Mouse (Mus musculus) spleen, adult 2 months (tissue): Measurements from ENCODE around the gene Nomo1. TPM values are rescaled to one million over a fixed set of nuclear protein-coding genes. Genes with fewer than 3 reads are reported as not detected.

Experiments used
- DNase-seq, 2 experiments: peaks; one replicate each; pipeline versions ENCODE4 v3.0.0 to v3.0.0-alpha.2; 2012 to 2021; ENCODE audit warnings: low spot score in 2 of 2, low read depth in 1 of 2
- H3K27ac ChIP-seq: fragments of 200-500 bp; 2 replicates; pipeline ENCODE4 v1.5.1; 2012; ENCODE audit warnings: low read length, inconsistent platforms; ENCODE audit not compliant: insufficient read depth
- H3K27me3 ChIP-seq: fragments of 200-500 bp; 2 replicates; pipeline ENCODE4 v1.6.1; 2012; ENCODE audit warnings: mild to moderate bottlenecking, moderate library complexity, low read length, inconsistent platforms; ENCODE audit not compliant: control insufficient read depth, insufficient read depth
- H3K36me3 ChIP-seq: fragments of 200-500 bp; 2 replicates; pipeline ENCODE4 v1.6.1; 2012; ENCODE audit warnings: mild to moderate bottlenecking, low read length, inconsistent platforms; ENCODE audit not compliant: control insufficient read depth, insufficient read depth
- H3K4me1 ChIP-seq: fragments of 200-500 bp; 2 replicates; pipeline ENCODE4 v1.6.1; 2011; ENCODE audit warnings: inconsistent platforms; ENCODE audit not compliant: control insufficient read depth, insufficient read depth, insufficient read length
- H3K4me3 ChIP-seq: fragments of 200-500 bp; 2 replicates; pipeline ENCODE4 v1.5.1; 2011; ENCODE audit warnings: mild to moderate bottlenecking, inconsistent platforms; ENCODE audit not compliant: insufficient read depth, insufficient read length; ENCODE audit errors: extremely low read depth
- CTCF ChIP-seq: fragments of 200-500 bp; IDR thresholded peaks from 2 replicates; pipeline ENCODE4 v1.5.1; 2011; ENCODE audit warnings: mild to moderate bottlenecking, inconsistent platforms; ENCODE audit not compliant: insufficient read depth, insufficient read length, insufficient replicate concordance; ENCODE audit errors: extremely low read depth
- POLR2A ChIP-seq: fragments of 200-500 bp; IDR thresholded peaks from 2 replicates; pipeline ENCODE4 v1.6.1; 2011; ENCODE audit warnings: low read depth, low read length, inconsistent platforms
- WGBS: fragments of 180-500 bp; shearing (Covaris S2); methylation state at CpG from one replicate; pipeline ENCODE4 v1.1.7; 2018; 5-methylcytosine and 5-hydroxymethylcytosine counted together
- polyA plus RNA-seq: library from polyadenylated mRNA; depleted of rRNA; stranded (reverse); fragments of >200 nt; gene quantifications from 2 replicates; pipeline ENCODE4 v1.2.3, GENCODE M21; 2012

Nomo1 gene
- polyA plus RNA-seq, 1 experiment: 22.5 TPM

GRCm38 (mm10) chr7:46012121-46012520, 21.4 kb upstream of the Nomo1 start:
- no peak for DNase-seq
- no peak overlapping the region for H3K4me3 ChIP-seq
- no peaks in the 10 kb centered on the region for H3K36me3 ChIP-seq
- no peaks in the 10 kb centered on the region for H3K27me3 ChIP-seq
- no peaks in the 10 kb centered on the region for H3K4me1 ChIP-seq
- TF ChIP-seq CTCF (no peak), POLR2A (no peak)
- H3K27ac ChIP-seq: no peak overlapping the region

- no peaks in the 10 kb centered on the region for H3K27me3 ChIP-seq
- DNase-seq: no peak
- WGBS: 49% methylated on average over 9 of the region's 9 CpGs
Measured at GRCm38 (mm10) chr7:46013266-46014010, 20.1 kb upstream of the Nomo1 start.

GRCm38 (mm10) chr7:46019594-46019993, 13.9 kb upstream of the Nomo1 start:
- no peak for TF ChIP-seq POLR2A
- no peak for TF ChIP-seq CTCF
- H3K36me3 ChIP-seq: no peaks in the 10 kb centered on the region
- H3K4me3 ChIP-seq: no peak overlapping the region
- WGBS: 76% methylated on average over 3 of the region's 3 CpGs
- H3K27ac ChIP-seq: no peak overlapping the region
- H3K27me3 ChIP-seq: no peaks in the 10 kb centered on the region
- H3K4me1 ChIP-seq: no peaks in the 10 kb centered on the region
- DNase-seq: no peak

More at GRCm38 (mm10) chr7:46013266-46014010, 20.1 kb upstream of the Nomo1 start:
- Histone ChIP-seq H3K36me3 (no peaks in the 10 kb centered on the region), H3K4me3 (no peak overlapping the region), H3K4me1 (no peaks in the 10 kb centered on the region), H3K27ac (no peak overlapping the region)
- TF ChIP-seq POLR2A (no peak), CTCF (no peak)

GRCm38 (mm10) chr7:46021951-46022350, 11.5 kb upstream of the Nomo1 start:
- 81% methylated on average over 4 of the region's 4 CpGs for WGBS
- H3K27me3 ChIP-seq: no peaks in the 10 kb centered on the region
- no peaks in the 10 kb centered on the region for H3K4me1 ChIP-seq

GRCm38 (mm10) chr7:46025436-46025835, 8.1 kb upstream of the Nomo1 start:
- no peaks in the 10 kb centered on the region for H3K36me3 ChIP-seq
- DNase-seq: no peak
- no peak overlapping the region for H3K27ac ChIP-seq
- WGBS: 81% methylated on average over 9 of the region's 9 CpGs
- no peak overlapping the region for H3K4me3 ChIP-seq
- no peak for TF ChIP-seq POLR2A
- no peak for TF ChIP-seq CTCF
- H3K4me1 ChIP-seq: 0 out of 2 replicates have a peak, but pooled peaks cover 3% of the 10 kb centered on the region
- no peaks in the 10 kb centered on the region for H3K27me3 ChIP-seq

More at GRCm38 (mm10) chr7:46021951-46022350, 11.5 kb upstream of the Nomo1 start:
- Histone ChIP-seq H3K36me3 (no peaks in the 10 kb centered on the region), H3K4me3 (no peak overlapping the region), H3K27ac (no peak overlapping the region)
- no peak for TF ChIP-seq CTCF
- no peak for TF ChIP-seq POLR2A
- no peak for DNase-seq

GRCm38 (mm10) chr7:46028681-46029080, 4.8 kb upstream of the Nomo1 start:
- Histone ChIP-seq H3K36me3 (no peaks in the 10 kb centered on the region), H3K27me3 (no peaks in the 10 kb centered on the region), H3K4me1 (peaks cover 3% of the 10 kb centered on the region; the same call in 1 of the 2 replicates), H3K27ac (no peak overlapping the region), H3K4me3 (no peak overlapping the region)
- 87% methylated on average over 10 of the region's 10 CpGs for WGBS
- no peak for DNase-seq
- TF ChIP-seq POLR2A: no peak
- TF ChIP-seq CTCF: no peak

GRCm38 (mm10) chr7:46029299-46030144, 4.0 kb upstream of the Nomo1 start:
- H3K27me3 ChIP-seq: no peaks in the 10 kb centered on the region
- no peak for DNase-seq
- H3K4me1 ChIP-seq: peaks cover 7% of the 10 kb centered on the region; the same call in 1 of the 2 replicates
- WGBS: 69% methylated on average over 8 of the region's 9 CpGs
- TF ChIP-seq CTCF (no peak), POLR2A (no peak)
- H3K27ac ChIP-seq: no peak overlapping the region
- H3K36me3 ChIP-seq: no peaks in the 10 kb centered on the region
- H3K4me3 ChIP-seq: no peak overlapping the region
